Mouse (Mus musculus) hindbrain, embryonic 14.5 days (tissue): ENCODE results near the gene Grik5. TPM values are rescaled to one million over a fixed set of nuclear protein-coding genes. Genes with fewer than 3 reads are reported as not detected.

Experiments used
- ATAC-seq: fragments of 200-750 bp; cut with Nextera tagmentation; 2 replicates; pipeline ENCODE4 v1.8.0; 2017; ENCODE audit warnings: moderate number of reproducible peaks, mild to moderate bottlenecking, moderate TSS enrichment, moderate library complexity; ENCODE audit not compliant: low FRiP score
- DNase-seq: peaks from one replicate; pipeline ENCODE4 v3.0.0-alpha.2; 2015; ENCODE audit warnings: low spot score
- H3K27ac ChIP-seq: fragments of 300-500 bp; sonication (generic); 2 replicates; pipeline ENCODE4 v1.5.1; 2014; ENCODE audit warnings: mild to moderate bottlenecking, moderate library complexity
- H3K27me3 ChIP-seq: fragments of 300-500 bp; sonication (generic); 2 replicates; pipeline ENCODE4 v1.6.1; 2014; ENCODE audit warnings: mild to moderate bottlenecking, low read length, mixed read lengths; ENCODE audit not compliant: control insufficient read depth, insufficient read depth
- H3K36me3 ChIP-seq: fragments of 300-500 bp; sonication (generic); replicated peaks from 2 replicates; pipeline ENCODE4 v1.6.1; 2014; ENCODE audit not compliant: control insufficient read depth, insufficient read depth
- H3K4me1 ChIP-seq: fragments of 300-500 bp; sonication (generic); replicated peaks from 2 replicates; pipeline ENCODE4 v1.6.1; 2014; ENCODE audit warnings: antibody characterized with exemption, low read length, mixed read lengths; ENCODE audit not compliant: control insufficient read depth, insufficient read depth
- H3K4me2 ChIP-seq: fragments of 300-500 bp; sonication (generic); replicated peaks from 2 replicates; pipeline ENCODE4 v1.6.1; 2014; ENCODE audit warnings: mild to moderate bottlenecking, moderate library complexity
- H3K4me3 ChIP-seq: fragments of 300-500 bp; sonication (generic); replicated peaks from 2 replicates; pipeline ENCODE4 v1.5.1; 2014; ENCODE audit warnings: mild to moderate bottlenecking, low read length
- H3K9ac ChIP-seq: fragments of 300-500 bp; sonication (generic); 2 replicates; pipeline ENCODE4 v1.6.1; 2014
- H3K9me3 ChIP-seq: fragments of 300-500 bp; sonication (generic); 2 replicates; pipeline ENCODE4 v1.6.1; 2016; ENCODE audit warnings: low read length; ENCODE audit not compliant: control insufficient read depth
- WGBS: fragments of 180-500 bp; shearing (Covaris S2); extraction: QIAGEN DNeasy Blood & Tissue Kit; methylation state at CpG from one replicate; pipeline ENCODE4 v1.1.7; 2014; 5-methylcytosine and 5-hydroxymethylcytosine counted together
- polyA plus RNA-seq: library from polyadenylated mRNA; unstranded; fragments of >200 nt; fragmentation: Nextera tagmentation; extraction: Ambion mirVana; gene quantifications from 2 replicates; pipeline ENCODE4 v1.2.1, GENCODE M21; 2014

Gene Grik5
- polyA plus RNA-seq, 1 experiment from 2014 or later, result 22.5 TPM

- H3K36me3 ChIP-seq, result peaks cover 9% of the 10 kb centered on the region
- peaks cover 68% of the 10 kb centered on the region for H3K4me1 ChIP-seq
- H3K9me3 ChIP-seq, result no peaks in the 10 kb centered on the region
- H3K27ac ChIP-seq, result peak overlapping the region; percentile 99
- ATAC-seq (peak; percentile 18), DNase-seq (no peak)
- peak overlapping the region; percentile 54 for H3K4me2 ChIP-seq
- WGBS, result 64% methylated on average over 3 of the region's 3 CpGs
- no peaks in the 10 kb centered on the region for H3K27me3 ChIP-seq
- peak overlapping the region; percentile 76 for H3K4me3 ChIP-seq
- peak overlapping the region; percentile 90 for H3K9ac ChIP-seq
These were observed 66.0 kb downstream of the Grik5 start for GRCm38 (mm10) chr7:25006171-25006570.

DNA sequence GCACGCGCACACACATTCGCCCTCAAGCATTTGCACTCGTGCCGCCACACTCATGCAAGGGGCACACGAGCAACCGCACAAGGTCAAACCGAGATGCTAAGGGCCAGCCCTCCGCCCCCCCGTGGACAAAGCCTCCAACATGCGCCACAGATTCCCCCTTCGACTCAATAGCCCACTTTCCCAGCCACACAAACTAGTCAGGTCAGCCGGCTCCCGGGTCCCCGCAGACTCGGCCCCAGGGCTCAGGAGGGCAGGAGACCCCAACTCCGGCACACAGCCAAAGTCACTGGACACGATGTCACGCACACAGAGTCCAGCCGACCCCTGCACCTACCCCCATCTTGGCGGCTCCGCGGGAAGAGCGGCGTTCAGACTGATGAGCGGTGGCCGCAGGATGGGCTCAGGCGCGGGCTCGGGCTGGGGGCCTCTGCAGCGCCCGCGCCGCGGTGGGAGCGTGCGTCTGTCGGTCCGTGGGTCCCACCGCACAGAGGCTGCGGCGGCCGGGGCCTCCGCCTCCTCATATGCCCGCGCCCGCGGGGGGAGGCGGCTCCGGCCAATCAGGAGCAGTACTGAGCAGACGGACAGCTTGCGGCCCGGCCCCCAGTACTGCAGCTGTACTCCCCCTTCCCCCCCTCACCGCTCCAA is 66.6 kb downstream of the Grik5 start, which contains the start of gene Atp1a3:
TSS of gene Atp1a3 (minus strand) at position 538 of the 645 bp plus-strand sequence.
- Histone ChIP-seq H3K9me3 (no peaks in the 10 kb centered on the region), H3K4me1 (peaks cover 63% of the 10 kb centered on the region), H3K4me3 (peak within 1 kb of the TSS; percentile 76), H3K9ac (peak within 1 kb of the TSS; percentile 90), H3K27me3 (no peaks in the 10 kb centered on the region), H3K4me2 (peak within 1 kb of the TSS; percentile 54), H3K36me3 (peaks cover 15% of the 10 kb centered on the region), H3K27ac (peak within 1 kb of the TSS; percentile 99)
- WGBS, result under 1% methylated on average over 46 of the region's 54 CpGs
- DNase-seq (peak; percentile 83), ATAC-seq (peak; percentile 87)

DNA sequence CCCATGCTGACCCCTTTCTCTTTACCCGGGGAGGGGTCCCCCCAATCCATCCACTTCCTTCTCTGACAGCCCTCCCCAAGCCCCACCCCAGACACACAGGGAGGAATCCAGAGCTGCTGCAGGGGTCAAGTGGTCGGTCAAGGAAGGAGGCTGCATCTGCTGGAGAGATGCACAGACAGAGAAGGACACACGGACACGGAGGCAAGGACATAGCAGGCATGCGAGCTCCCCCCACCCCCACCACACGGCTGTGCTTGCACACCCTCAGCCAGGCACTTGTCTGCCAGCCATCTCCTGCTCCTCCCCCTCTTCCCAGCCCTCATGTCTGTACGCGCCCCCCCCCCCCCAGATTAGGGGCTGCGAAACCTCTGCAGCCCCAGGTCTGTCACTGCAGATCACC is 67.3 kb downstream of the Grik5 start:
- no peak for DNase-seq
- H3K27me3 ChIP-seq, result no peaks in the 10 kb centered on the region
- H3K9me3 ChIP-seq, result no peaks in the 10 kb centered on the region
- no peak for ATAC-seq
- WGBS, result 28% methylated on average over 6 of the region's 9 CpGs
- H3K27ac ChIP-seq, result peak overlapping the region; percentile 99
- H3K9ac ChIP-seq, result peak overlapping the region; percentile 90
- H3K4me3 ChIP-seq, result peak overlapping the region; percentile 76
- H3K4me1 ChIP-seq, result peaks cover 56% of the 10 kb centered on the region
- H3K4me2 ChIP-seq, result peak overlapping the region; percentile 54
- H3K36me3 ChIP-seq, result peaks cover 22% of the 10 kb centered on the region

DNA sequence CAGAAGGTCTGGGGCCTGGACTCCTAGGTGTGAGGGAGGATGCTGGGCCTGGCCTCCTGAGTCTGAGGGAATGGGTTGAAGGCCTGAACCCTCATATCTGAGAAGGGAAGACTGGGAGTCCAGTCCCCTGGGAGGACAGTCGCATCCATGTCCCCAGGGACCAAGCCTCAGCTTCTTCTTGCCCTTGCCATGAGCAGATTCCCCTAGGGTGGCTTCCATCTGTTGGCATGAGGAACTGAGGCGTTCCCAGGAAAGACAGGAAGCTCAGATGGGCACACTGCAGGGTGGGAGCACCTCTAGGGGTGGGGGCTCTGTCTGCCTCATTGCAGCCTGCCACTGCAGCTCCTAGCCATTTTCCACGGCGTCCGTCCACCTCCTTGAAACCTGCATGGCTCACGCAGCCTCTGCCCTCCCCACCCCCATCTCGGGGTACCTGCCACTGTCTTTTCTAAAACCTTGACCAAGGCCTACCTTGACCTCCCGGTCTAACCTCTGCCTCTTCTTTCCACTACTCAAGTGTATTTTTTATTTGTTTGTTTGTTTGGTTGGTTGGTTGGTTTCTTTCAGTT is 68.2 kb downstream of the Grik5 start:
- Histone ChIP-seq H3K4me1 (peaks cover 47% of the 10 kb centered on the region), H3K36me3 (peaks cover 31% of the 10 kb centered on the region), H3K4me3 (peak overlapping the region; percentile 76), H3K27ac (peak overlapping the region; percentile 4; the same call in 1 of the 2 replicates), H3K27me3 (no peaks in the 10 kb centered on the region), H3K9me3 (no peaks in the 10 kb centered on the region), H3K4me2 (peak overlapping the region; percentile 54), H3K9ac (peak overlapping the region; percentile 90)
- WGBS, result 77% methylated on average over 8 of the region's 8 CpGs
- no peak for ATAC-seq
- DNase-seq, result no peak

- no peaks in the 10 kb centered on the region for H3K9me3 ChIP-seq
These were observed 68.9 kb downstream of the Grik5 start for GRCm38 (mm10) chr7:25003291-25003690.

DNA sequence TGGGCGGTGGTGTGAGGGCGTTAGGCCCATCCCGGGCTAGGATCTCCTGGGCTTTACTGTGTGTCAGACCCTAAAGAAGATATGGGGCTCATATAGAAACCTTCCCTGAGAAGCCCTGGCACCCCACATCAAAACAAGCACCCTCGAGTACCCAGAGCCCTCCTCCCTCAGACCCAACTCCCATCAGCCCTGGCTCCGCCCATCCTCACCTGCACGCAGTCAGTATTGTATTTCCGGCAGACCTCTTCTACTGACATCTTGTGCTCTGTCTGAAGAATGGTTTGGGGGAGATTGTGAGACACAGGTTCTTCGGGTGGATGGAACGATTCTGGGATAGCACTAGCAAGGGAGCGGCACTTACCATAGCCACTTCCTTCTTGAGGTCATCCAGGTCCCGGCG is 71.4 kb downstream of the Grik5 start:
- H3K36me3 ChIP-seq, result peaks cover 58% of the 10 kb centered on the region
- H3K27ac ChIP-seq, result no peak overlapping the region
- no peak overlapping the region for H3K4me3 ChIP-seq
- no peak for DNase-seq
- WGBS, result 74% methylated on average over 12 of the region's 12 CpGs
- no peak for ATAC-seq
- H3K4me2 ChIP-seq, result no peak overlapping the region
- H3K9ac ChIP-seq, result no peak overlapping the region
- H3K27me3 ChIP-seq, result no peaks in the 10 kb centered on the region
- peaks cover 17% of the 10 kb centered on the region for H3K4me1 ChIP-seq
- H3K9me3 ChIP-seq, result no peaks in the 10 kb centered on the region

More at GRCm38 (mm10) chr7:25003291-25003690, 68.9 kb downstream of the Grik5 start:
- WGBS, result 36% methylated on average over 11 of the region's 11 CpGs
- Histone ChIP-seq H3K4me2 (peak overlapping the region; percentile 54), H3K4me3 (peak overlapping the region; percentile 76), H3K4me1 (peaks cover 41% of the 10 kb centered on the region), H3K9ac (peak overlapping the region; percentile 90), H3K36me3 (peaks cover 37% of the 10 kb centered on the region), H3K27me3 (no peaks in the 10 kb centered on the region), H3K27ac (0 out of 2 replicates have a peak overlapping the region, but pooled peaks have one; percentile 11)
- DNase-seq (no peak), ATAC-seq (no peak)

DNA sequence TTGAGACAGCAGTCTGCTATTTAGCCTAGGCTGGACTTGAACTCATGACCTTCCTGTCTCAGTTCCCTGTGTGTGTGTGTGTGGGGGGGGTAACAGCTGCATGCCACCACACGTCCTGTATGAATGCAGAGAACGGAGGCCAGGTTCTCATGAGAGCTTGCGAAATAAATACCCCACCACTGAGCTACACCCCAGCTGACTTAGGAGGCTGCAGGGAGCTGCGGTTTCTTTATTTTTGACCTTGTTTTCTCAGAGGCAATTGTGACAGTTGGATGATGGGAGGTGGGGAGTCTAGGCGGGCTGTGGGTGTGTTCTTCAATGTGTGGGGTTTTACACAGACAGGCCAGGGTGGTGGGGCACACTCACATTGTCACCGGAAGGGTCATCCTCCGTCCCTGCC is 71.9 kb downstream of the Grik5 start:
- DNase-seq (no peak), ATAC-seq (no peak)
- no peak overlapping the region for H3K4me2 ChIP-seq
- no peaks in the 10 kb centered on the region for H3K27me3 ChIP-seq
- no peaks in the 10 kb centered on the region for H3K9me3 ChIP-seq
- H3K9ac ChIP-seq, result no peak overlapping the region
- no peak overlapping the region for H3K27ac ChIP-seq
- 82% methylated on average over 7 of the region's 7 CpGs for WGBS
- peaks cover 63% of the 10 kb centered on the region for H3K36me3 ChIP-seq
- H3K4me3 ChIP-seq, result no peak overlapping the region
- peaks cover 17% of the 10 kb centered on the region for H3K4me1 ChIP-seq

GRCm38 (mm10) chr7:24993081-24993480 is 79.1 kb downstream of the Grik5 start:
- H3K27me3 ChIP-seq, result no peaks in the 10 kb centered on the region
- ATAC-seq (no peak), DNase-seq (no peak)
- no peak overlapping the region for H3K9ac ChIP-seq
- no peak overlapping the region for H3K27ac ChIP-seq
- H3K4me1 ChIP-seq, result no peaks in the 10 kb centered on the region
- no peaks in the 10 kb centered on the region for H3K9me3 ChIP-seq
- WGBS, result 76% methylated on average over 6 of the region's 6 CpGs
- no peak overlapping the region for H3K4me2 ChIP-seq
- H3K36me3 ChIP-seq, result peaks cover 96% of the 10 kb centered on the region
- H3K4me3 ChIP-seq, result no peak overlapping the region

DNA sequence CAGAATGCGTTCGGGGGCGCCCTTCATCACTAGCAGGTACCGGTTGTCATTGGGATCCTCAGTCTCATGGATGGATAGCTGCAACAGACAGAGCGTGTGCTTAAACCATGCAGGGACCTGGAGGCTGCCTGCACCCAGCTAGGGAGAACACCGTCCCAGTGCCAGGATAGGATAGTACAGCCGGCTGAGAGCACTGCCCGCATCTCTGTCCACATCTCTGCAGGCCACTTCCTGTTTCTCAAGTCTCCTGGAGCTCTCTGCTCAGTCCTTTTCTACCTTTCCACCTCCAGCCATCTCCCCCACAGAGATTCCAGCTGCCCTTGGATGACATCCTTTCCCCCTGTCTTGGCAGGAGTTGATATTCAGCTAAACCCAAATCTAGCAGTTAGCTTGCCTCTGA is 81.7 kb downstream of the Grik5 start:
- H3K9ac ChIP-seq, result no peak overlapping the region
- peaks cover 98% of the 10 kb centered on the region for H3K36me3 ChIP-seq
- H3K4me2 ChIP-seq, result no peak overlapping the region
- H3K9me3 ChIP-seq, result no peaks in the 10 kb centered on the region
- H3K4me1 ChIP-seq, result no peaks in the 10 kb centered on the region
- no peak for ATAC-seq
- no peak overlapping the region for H3K27ac ChIP-seq
- WGBS, result 79% methylated on average over 8 of the region's 8 CpGs
- no peak for DNase-seq
- no peak overlapping the region for H3K4me3 ChIP-seq
- no peaks in the 10 kb centered on the region for H3K27me3 ChIP-seq
